Mouse (Mus musculus): ENCODE results near the gene Cfap20.

- no peak for TF ChIP-seq CTCF (IDR thresholded peaks at IDR 0.05; ENCODE audit: low read depth)
- no peak for TF ChIP-seq EP300 (IDR thresholded peaks at IDR 0.05; ENCODE audit: low read depth)
Observed at GRCm38 (mm10) chr8:95387936-95388335, 46.7 kb downstream of the Cfap20 start.

Measured in liver, embryonic 14.5 days (tissue).